Mouse (Mus musculus) layer of hippocampus, adult 9-10 months (tissue): ENCODE measurements at regions not wholly inside any gene's neighbourhood (a gene's known extent, or its start where the extent isn't known, plus 50 kb on each side); places are given as distances from the start of the nearest gene placed in this dataset.

Experiments used
- DNase-seq: peaks from one replicate; pipeline ENCODE4 v3.0.0; 2022; ENCODE audit warnings: low spot score

DNA sequence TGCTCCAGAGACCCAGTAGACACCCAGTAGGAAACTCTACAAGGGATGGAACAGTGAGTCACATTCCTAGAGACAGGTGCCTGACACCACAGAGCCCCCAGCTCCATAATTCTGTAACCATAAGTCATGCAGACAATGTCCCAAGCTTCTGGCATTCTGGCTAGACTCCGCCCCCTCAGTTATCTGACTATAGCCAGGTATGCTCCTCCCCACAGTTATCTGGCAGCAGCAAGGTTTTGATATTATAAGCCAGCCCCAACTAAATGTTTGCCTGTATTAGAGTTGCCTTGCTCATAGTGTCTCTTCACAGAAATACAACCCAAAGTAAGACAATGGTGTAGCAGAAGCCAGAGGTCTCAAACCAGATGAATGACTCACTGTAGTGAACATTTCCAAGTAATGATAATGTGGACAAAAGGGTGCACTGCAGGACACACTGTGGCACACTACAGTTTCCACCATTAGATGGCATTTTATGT lies 121.4 kb upstream of the Otogl start:
- no peak for DNase-seq

DNA sequence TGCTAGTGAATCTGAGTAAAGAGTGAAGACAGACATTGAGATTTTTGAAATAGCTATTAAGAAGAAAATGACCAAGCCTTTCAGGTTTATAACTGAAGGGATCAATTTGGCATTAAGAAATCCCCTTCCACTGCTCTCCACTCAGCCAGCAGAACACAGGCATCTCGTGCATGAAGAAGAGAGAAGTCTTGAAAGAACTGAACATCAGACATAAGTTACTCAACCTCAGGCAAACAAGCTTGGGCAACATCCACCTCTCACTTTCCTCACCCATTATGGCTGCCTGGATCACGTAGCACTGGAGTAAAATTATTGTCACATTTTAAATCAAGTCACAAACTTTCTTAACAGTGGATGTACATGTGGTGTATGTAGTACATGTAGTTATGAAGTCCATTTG lies 115.6 kb upstream of the Otogl start:
- no peak for DNase-seq

DNA sequence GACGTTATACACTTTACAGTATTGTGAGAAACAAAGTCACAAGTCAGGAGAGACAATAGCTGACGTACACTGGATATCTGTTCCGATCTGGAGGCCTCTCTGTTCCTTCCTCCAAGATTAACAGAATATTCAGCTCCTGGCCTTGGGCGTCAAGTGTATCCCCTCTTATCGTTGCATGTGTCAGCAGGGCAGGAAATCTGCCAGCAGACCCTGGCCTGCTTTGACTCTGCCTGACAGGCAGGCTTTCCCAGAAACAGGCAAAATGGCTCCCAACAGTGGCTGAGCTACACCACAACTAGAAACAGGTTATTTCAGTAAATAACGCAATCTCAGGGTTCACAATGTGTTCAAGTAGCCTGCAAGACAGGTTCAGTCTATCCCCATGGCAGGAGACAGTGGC lies 112.3 kb upstream of the Otogl start:
- no peak for DNase-seq

DNA sequence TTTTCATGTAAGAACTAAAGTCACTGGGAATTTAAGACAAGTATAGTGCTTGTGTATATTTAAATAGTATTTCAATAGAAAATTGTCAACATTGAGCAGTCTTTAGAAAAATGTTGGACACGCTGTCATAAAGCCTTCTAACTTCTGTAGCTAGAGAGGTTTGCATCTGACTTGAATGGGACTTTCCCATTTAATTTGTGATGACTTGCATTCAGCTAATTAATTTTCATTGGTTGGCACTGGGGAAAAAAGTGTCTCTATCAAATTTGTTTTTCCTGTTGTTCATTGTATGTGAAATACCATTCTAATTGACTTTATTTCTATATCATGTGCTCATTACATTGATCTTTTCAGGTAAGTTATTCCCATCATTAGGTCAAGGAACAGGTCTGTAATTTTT lies 104.6 kb upstream of the Otogl start:
- no peak for DNase-seq

DNA sequence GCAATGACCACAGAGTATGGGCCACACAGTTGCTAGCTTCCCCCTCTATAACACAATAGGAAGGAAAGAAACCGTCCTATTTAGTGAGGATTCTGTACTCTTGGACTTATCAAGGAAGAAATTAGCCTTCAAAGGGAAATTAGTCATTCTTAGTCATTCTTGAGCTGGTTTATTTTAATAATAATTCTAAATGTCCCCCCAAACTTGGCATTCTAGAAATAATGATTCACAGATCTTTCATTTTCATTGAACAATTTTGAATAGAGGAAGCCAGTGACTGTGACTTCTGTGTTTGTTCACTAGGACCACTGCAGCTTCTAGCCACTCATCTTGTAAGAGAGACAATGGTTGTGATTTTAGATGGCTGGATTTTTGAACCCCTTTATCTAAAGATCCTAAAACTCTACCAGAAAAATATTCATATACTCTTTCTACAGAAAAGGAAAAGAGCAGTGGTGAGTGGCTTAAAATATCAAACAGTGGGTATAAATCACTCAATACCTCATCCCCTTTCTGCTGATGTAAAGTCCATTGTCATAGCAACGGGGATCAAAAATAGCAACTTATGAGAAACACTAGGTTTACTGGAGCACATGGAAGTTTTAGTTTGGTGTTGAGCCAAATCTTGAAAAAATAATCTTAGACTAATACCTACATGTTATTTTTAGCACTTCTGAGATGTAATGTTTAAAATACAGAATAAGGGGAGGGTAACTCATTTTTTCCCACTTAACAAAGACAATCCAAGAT lies 83.1 kb upstream of the Otogl start:
- no peak for DNase-seq

DNA sequence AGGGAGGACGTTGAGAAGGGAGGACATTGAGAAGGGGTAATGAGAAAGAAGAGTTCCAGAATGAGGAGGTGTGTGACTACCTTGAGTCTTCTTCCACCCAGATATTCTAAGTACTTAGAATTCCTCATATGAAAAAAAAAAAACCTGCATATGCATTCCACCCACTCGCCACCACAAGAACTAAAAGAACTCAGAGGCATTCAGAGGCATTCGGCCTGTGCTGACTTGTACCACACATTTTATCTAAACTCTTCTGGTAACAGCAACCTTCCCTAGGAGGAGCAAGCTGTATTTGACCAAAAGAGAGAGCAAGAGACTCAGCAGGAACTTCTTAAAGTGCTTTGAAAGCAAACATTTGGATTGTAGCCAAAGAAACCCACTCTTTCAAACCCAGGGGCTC lies 80.7 kb upstream of the Otogl start:
- no peak for DNase-seq

DNA sequence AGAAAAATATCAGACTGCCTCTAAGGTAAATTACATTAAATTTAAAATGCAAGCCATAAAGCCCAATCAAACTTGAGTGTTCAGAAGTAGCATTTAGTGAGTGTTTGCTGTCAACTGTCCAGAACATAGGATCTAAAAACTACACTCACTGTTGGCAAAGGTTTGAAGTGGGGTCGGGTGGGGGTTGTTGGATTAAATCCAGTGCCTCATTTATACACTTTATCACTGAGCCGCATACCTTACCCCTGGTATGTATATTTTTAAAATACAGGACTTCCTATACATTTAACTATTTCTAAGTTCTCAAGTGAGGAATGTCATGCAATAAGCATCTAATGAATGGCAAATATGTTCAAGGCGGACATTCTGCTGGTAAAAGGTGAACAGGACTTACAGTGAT lies 78.6 kb upstream of the Otogl start:
- no peak for DNase-seq

DNA sequence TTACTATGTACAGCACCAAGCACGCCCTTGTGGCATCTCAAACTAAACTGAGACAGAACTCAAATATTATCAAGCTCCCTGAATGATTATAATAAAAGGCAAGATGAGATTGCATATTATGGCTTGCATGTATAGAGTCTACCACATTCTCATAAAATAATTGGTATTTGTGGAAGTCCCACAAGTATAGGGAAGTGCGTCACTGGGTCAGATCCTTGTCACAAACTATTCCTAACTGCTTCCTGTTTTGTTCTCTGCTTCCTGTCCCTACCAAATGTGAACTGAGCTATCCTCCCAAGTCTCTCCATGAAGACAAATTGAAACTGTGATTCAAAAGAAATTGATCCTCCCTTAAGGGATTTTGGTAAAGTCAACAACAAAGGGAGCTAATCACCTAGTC lies 78.0 kb upstream of the Otogl start:
- no peak for DNase-seq

DNA sequence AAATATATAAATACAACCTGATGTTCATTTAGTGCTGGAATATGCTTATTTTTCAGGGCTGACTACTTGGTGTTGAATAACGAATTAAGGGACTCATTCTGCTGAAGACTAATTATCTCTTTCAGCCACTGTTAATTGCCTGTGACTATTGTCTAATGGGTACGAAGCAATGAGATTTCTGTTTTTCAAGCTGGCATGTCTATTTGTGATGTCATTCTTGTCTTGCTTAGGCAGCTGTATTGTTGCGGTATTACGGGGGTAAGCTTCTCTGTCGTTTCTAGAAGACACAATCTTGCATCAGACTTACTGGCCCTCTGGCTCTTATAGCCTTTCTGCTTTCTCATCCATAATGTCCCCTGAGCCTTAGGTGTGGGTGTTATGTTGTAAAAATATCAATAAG lies 70.7 kb upstream of the Otogl start:
- DNase-seq, result no peak

DNA sequence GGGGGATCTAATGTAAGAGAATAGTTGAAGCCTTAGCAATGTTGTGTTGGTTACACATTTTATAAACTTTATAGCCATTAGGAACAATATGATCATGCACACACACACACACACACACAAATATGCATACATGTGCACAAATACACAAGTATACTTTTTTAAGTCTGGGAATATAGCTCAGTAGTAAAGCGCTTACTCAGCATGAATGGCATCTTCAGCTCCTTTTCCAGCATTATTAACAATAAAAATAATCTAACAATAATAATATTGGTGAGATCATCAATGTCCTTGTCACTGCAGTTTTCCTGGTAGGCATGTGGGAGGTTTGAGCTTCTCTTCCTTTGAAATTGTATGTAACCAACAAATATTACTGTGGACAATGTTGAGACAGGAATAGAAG lies 70.1 kb upstream of the Otogl start:
- no peak for DNase-seq

DNA sequence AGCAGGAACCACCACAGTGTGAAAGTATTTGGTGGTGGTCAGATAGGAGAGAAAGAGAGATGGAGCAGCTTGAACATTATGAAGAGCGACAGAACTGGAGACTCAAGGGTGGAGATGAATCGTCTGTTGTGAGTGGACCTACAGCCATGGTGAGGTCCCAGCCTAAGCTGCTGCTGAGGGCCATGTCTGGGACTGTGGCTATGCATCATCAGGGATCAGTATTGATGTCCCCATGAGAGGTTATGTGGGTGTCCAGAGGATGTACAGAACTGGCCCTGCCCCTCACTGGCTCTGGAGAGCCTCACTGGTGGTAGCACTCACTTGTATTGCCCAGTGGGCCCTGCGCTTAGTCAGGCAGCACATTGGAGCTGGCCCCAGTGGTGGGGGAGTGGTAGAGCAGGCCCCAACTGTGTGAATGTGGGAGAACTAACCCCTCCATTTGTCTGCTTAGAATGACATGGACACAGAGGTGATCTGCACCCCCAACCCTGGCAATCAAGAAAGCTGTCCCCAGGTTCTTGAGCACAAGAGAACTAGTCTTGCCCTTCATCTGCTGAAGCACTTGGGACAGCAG lies 64.5 kb upstream of the Otogl start:
- no peak for DNase-seq

DNA sequence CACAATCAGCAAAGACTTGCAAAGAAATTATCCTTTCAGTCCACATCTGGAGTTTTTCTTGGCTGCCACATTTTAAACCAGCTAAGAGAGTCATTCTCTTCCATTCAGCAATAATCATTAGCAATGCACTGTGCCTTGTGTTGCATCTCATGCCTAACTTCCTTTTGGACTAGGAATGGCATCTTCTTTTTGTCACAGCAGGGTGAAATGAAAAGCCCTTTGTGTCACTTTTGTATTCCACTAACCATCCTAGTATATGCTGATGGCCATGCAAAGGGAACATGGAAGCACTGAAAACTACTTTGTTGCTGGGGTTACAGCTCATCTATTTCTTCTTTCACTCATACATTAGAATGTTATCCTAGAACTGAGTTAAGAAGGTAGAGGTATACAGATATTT lies 59.8 kb upstream of the Otogl start:
- no peak for DNase-seq

DNA sequence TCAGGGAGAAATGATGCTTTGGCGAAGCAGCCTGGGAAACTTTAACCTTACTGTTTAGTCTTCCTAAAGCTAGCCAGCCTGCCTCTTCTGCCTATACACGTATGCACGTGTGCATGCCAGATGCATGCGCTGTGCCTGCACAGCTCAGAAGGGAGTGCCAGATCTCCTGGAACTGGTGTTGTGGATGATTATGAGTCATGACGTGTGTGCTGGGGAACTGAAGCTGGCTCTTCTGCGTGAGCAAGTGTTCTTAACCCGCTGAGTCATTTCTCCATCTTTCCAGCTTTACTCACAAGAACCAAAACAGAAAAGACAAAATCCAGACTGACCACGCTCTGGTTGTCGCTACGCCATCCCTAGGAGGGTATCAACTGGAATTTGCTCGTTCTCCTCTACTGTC lies 55.1 kb upstream of the Otogl start:
- no peak for DNase-seq

DNA sequence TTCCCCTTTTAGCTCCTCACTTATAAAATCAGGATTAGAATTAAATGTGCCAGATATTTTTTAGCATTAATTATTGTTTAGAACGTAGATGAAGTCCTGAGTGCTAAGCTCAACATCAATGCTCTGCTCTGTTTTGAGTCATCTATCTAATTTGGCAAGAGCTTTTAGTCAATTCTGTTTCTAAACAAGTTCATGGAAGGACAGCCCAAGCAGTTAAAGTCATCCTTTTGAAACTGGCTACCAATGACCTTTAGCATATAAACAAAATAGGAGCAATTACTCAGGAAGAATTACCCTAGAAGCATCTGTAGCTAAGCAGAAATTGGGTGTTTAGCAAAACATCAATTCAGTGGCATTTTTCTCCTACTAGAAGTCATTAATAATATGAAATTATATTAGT lies 52.1 kb upstream of the Otogl start:
- no peak for DNase-seq

DNA sequence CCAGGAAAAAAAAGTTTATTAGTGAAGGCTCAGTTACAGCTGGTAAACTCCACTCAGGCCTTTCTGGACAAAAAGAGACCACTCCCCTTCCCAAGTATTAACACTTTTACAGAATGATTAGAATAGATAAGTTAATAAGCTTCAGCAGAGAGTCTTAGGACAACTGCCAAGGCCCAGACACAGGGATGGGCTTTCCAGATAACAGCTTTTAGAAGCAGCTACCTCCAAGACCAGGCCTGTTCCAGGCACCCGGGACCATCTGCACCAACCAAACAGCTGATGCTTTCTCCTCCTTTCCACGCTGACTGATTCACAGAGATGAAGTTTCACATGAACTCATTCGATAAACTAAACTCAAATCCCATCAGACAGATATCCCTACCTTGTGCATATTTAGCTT lies 50.2 kb upstream of the Otogl start:
- no peak for DNase-seq
